Mouse (Mus musculus): ENCODE data around the gene Ank3.

DNA sequence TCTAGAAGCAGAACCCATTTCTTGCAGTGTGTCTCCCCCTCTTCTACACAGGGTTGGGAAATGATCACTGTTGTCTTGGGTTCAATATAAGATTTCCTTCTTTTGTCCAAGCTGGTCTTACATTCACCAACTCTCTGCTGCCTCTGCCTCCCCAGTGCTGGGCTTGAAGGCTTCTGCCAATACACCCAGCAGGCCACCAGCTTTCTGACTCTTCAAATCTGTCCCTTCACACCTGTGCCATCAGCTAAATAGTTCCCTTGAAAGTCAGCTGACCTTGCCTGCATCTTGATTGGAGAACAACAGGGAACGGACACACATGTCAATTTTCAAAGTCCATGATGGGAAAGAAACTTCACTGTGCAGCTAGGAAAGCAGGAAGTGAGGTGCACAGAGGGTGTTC is 300.1 kb downstream of the Ank3 start:
- TF ChIP-seq EP300 (IDR thresholded peaks at IDR 0.05; ENCODE audit: low read depth) (no peak), CTCF (IDR thresholded peaks at IDR 0.05; ENCODE audit: low read depth) (no peak)

Data from liver, postnatal 0 days (tissue).